Mouse (Mus musculus) adrenal gland, postnatal 36 days (tissue): ENCODE results near the gene Col25a1. TPM values are rescaled to one million over a fixed set of nuclear protein-coding genes. Genes with fewer than 3 reads are reported as not detected.

Experiments used
- DNase-seq, 2 experiments: peaks; one replicate each; pipeline ENCODE4 v3.0.0; 2021; ENCODE audit warnings: mixed read lengths in 1 of 2
- total RNA-seq, 2 experiments: library from RNA; stranded (reverse); gene quantifications; 2 replicates each; pipeline ENCODE4 v1.2.3; 2021

Col25a1 gene
- total RNA-seq, 2 experiments from 2014 or later, result 2.7 to 9.2 TPM

DNA sequence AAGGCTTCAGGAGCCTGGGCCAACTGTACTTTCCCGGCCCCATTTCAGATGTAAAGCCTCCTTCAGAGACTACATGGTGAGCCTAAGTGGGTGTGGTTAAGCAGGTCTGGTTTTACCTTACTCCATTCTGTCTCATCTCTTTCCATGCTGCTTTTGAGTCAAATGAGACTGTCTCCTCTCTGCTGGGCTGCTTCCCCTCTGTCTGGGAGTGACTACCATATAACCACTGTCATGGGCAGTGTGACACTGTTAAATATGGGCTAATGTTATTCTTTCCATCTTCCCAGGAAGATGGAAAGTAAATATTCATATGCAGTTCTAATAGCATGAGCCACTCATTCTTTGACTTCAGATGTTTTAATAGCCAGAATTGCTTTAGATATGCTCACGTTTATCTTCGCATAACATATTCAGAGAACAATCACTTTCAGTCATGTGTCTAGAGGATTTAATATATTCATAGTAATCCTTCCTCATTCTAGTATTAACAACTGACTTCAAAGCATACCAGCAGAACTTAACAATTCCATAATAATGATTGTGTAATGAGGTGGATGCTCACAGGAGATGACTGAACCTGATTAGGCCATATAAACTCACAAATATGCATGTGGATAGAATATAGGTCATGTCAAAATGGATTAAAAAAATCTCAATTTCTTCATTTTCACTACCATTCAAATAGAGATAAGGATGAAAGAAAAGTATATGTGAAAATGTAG is 243.5 kb downstream of the Col25a1 start:
- DNase-seq, result no peak

DNA sequence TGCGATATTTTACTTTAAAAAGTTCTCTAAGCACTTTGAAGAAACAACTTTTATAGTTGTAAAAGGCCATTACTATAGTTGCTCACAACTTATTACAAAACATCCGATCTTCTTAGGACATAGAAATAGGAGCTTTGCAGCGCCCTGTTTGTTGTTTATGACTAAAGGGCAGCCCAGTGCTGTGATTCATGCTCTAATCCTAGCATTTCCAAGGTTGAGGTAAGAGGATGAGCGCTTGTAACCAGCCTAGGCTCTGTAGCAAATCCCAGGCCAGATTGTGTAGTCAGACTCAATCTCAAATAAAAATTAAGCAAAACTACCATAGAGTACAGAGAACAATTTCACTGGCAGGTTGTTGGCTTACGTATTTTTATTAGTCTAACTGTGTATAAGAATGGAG is 246.5 kb downstream of the Col25a1 start:
- peak; percentile 31 to 36 for DNase-seq

DNA sequence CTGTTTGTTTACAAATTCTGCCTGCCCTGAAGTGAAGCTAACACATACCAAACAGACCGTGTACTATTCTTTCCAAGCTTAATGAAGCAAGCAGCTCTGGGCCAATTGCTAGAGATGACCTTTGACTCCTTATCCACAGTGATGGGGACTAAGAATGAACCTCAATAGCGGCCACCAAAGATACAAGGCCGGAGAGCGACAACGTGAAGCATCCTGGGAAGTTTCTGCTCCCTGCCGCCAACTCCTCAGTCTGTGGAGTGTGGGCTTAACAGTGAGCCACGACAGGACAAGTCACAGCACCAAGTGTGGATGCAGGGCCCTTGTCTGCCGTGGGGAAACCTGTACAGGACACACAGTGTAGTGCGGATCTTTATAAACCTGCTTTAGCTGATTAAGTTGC is 247.3 kb downstream of the Col25a1 start:
- no peak for DNase-seq

DNA sequence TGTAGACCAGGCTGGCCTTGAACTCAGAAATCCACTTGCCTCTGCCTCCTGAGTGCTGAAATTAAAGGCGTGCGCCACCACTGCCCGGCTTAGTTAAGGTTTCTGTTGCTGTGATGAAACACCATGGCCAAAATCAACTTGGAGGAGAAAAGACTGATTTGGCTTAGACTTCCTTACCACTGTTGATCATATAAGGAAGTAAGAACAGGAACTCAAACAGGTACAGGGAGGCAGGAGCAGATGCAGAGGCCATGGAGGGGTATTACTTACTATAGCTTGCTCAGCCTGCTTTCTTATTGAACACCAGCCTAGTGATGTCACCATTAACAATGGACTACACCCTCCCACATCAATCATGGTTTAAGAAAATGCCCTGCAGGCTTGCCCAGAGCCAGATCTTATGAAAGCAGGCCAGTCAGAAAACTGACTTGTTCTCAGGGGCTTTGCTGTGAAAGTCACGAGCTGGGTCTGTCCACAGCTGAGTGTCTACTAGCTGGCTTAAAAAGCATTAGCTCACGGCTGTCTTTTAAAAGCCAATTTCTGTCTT is 249.1 kb downstream of the Col25a1 start:
- DNase-seq, result no peak

DNA sequence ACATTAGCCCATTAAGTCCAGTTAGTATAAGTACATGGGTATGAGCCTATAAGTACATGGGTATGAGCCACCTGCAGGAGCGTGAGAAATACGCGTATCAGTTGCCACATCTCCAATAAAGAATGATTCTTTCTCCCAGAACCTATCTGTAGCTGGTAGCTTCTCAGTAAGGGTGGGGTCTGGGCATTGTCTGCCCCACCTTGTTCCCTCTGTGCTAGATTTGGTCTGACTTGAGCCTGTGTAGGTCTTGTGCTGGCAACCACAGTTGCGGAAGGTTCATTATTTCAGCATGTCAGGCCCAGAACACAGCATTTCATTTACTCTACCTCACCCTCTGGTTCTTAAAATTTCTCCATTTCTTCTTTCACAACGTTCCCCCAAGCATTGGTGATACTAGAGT is 250.4 kb downstream of the Col25a1 start:
- DNase-seq, result no peak

DNA sequence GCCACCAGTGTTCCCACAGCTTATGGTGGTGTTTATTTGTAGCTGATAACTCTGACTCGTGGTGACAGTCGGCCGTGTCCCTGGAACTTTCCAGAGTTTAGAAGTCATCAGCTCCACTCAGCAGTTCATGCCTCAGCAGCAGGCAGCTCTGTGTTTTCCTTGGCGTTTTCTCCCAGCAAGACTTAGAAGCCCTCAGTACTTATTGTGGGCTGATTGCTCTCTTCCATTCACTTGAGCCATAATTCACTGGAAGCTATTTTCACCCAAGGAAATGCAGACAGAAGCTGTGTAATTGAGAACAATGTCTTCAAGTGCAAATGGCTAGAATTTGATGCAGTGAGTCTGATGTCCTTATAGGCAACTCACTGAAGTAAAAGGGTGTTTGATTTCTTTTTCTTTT is 254.6 kb downstream of the Col25a1 start:
- no peak for DNase-seq

DNA sequence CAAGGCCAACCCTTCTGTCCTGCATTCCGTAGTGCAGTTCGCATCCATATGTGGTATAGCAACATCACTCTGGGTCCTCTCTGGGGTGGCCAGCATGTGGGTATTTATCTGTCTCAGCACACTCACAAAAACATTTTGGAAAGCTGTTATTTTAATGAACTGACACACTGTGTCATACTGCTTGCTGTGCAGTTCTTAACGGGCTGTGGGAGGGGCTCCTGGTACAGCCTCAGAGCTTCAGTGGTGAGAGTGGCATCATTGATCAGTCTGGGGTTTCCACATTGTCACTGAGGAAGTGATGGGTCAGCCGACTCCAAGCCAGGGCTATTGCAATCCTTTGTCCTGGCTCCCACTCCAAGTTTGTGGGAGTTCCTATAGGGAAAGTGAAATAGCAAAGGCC is 255.9 kb downstream of the Col25a1 start:
- DNase-seq, result no peak

DNA sequence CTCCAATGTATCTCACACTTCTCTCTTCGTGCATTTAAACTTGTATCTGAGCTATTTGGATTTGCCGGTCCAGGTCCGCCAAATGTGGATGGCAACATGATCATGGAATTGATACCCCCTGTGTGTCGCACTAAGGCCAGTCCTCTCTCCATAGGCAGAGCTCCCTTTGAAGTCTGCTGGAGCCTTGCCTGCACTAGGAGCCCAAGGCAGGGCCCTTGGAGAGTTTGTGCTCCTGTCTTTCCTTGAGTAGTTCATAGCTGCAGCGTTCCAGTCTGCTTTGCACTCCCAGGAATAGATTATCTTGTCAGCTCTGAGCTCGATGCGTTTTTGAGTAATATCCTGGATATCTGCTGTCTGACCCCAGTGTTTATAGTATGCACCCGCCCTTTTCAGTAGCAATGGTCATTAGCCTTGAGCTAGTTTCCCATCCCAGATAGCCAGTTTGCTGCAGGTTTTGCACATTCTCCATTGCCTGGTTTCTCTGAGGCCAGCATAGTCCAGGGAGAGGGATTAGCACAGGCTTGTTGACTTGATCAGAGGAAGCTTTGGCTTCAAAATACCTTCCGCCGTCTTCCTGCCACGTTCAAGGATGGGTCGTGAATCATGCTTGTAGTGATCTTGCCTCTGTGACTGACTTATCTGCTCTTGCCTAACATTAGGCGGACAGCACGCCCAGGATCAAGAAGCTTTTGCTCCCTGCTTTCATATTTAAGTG is 258.1 kb downstream of the Col25a1 start:
- DNase-seq, result peak; percentile 60 to 68

DNA sequence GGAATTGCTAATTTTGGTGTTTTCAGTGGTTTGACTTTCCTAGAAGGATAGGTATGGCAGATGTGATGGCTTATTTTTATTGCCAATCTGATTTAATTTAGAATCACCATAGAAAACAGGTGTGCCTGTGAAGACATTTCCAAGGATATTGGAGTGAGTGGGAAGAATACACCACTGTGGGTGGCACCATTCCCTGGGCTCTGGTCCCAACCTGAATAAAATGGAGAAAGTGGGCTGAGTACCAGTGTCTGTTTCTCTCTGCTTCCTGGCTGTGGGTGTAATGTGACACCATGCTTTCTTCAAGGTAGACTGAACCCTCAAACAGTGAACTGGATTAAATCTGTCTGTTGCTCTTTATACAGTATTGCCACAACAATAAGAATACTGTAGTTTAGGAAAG is 265.3 kb downstream of the Col25a1 start:
- no peak for DNase-seq

DNA sequence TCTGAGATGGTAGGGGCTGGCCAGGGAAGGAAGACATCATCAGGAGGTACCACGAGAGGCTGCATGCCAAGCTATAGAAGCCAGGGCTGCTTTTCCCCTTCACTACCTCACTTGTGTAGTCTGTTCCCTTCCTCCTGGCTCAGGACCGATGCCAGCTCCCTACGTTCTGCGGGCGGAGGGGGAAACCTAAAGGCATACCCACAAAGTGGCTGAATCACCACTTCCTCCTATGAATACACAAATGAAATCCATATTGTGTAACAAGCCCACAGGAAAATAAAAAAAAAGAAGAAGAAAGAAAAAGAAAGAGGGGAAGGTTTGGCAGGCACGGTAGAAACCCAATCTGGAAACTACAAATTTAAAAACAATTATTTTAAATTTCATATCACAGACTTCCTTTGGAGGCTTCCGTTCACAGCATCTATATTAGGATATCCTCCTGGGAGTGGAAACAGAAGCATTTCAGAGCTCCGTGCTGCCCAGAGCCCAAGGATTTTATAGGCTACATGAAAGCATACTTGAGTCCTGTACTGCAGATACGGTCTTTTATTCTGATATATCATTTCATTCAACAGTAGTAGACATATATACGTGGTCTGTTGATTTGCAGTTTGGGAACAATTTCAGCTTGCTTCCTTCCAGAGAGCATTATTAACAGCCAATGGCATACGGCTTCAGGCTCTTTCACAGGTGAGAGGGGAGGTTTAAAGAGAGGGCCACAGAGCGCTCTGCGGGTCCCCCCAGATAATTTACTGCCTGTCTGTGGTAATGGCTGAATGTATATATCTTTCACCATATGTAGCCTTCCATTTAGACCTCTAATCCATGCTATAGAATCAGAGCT is 269.6 kb downstream of the Col25a1 start:
- peak in 1 of 2 experiments; percentile 16 for DNase-seq

DNA sequence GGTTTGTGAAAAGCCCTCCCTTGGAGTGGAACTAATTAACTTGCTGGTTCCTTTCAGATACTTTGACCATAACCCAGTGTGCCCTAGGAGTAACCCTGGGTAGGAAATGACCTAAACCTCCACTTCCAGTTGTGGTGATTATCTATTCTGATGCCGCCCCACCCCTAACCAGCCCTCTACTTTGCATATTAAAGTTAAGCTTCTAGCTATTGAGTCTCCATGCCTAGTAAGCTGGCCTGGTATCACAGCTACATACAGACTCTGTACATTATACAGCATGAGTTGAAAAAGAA is 270.2 kb downstream of the Col25a1 start:
- DNase-seq, result no peak

DNA sequence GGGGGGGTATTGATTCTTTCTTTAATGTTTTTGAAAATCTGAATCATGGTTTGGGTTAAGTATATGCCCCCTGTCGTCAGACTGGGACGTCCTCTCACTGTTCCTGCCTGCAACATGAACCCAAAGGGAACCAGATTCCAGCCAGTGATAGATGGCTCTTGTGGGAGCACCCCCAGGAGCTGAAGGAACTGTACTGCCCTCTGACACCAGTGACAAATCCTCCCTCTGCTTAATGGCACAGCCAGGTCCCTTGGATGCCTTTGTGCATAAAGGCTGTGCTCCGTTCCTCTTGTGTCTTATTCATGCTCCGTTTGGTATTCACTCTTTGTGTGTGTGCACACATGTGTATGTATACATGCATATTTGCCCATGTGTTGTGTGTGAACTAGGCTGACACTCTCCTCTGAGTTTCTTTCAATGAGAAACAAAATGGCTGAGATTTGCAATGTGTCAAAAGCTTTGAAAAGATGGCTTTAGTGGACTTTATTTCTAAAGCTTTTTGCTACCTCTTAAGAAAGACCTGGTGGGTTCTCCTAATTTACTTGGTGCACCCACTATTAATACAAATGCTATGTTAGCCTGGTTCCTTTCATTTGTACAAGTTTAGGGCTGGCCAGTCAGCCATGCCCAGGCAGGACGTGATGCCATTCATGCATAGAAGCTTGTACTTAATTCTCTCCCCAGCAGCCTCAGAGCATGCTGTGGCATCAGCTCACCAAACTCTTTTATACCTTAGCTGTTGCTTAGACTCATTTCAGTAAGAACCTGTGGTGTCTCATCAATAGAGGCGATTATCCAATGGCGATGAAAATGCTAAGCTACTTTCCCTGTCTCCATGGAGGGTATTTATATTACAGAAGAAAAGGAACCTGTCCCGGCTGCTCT is 273.5 kb downstream of the Col25a1 start:
- no peak for DNase-seq

DNA sequence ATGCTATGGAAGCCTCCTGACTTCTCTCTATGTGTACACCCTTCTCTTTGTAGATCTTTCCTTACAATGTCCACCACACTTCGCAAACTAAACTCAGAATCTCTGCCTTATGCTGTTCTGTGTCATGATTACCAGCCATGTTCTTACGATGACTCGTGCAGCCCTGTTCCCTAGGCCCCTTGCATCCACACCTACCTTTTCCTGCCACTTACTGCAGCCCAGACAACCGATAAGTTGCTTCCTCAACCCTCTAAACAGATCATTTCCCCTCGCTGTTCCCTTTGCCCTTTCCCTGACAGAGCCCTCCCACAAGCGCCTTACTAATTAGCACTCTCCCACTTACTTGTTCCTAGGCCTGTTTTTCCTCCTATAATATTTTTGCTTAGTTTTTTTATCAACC is 275.9 kb downstream of the Col25a1 start:
- DNase-seq, result no peak

DNA sequence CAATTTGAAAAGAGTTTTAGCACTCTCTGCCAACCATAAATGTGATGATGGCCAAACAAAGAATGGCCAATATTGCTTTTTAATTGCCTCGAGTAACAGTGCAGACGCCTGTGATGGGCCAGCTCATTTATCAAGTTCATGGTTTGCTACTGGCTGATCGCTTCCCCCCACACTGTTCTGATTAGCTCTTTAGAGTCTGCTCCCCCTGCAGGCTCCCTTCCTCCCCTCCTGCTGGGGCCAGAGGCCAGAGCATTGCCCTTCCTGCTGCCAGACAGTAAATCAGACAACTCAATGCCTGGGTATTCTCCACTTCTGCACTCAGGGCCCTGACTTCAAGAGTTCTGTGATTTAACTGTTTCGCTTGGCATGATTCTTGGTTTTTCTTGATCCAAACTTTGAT is 281.9 kb downstream of the Col25a1 start:
- peak; percentile 11 to 21 for DNase-seq

DNA sequence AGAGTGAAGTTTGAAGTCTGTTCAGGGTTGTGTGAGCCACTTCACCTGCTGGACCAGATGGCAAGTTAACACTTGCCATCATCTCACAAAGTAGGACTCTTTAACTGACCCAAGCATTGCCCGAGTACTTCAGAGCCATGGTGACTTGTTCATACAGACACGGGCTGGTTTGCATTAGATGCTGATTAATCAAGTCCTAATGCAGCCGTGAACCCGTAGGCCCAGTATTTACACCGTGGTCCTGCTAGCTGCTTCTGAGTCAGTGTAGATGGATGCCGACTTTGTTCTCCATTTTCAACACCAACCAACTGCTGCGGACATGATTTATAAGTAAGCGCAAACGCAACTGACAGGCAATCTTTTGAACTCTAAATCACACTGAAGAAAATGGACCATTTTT is 287.6 kb downstream of the Col25a1 start:
- DNase-seq, result no peak

DNA sequence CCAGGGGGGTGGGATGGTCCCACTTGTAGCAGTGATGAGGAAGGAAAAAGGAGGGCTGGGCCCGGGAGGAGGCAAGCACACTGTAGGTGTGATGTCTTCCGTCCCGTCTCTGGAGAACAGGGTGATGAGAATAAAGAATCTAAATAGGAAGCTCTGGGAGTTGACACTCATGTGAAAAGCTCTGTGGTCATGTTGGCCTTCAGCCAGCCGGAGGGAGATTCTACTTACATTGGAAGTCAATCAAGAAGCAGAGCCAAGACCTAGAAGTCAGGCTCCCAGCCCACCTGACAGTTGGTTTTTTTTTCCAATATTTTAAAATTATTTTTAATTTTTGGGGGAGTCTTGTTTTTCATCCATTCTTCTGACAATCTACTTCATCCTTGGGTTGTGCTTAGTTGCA is 297.5 kb downstream of the Col25a1 start:
- peak; percentile 12 to 17 for DNase-seq

DNA sequence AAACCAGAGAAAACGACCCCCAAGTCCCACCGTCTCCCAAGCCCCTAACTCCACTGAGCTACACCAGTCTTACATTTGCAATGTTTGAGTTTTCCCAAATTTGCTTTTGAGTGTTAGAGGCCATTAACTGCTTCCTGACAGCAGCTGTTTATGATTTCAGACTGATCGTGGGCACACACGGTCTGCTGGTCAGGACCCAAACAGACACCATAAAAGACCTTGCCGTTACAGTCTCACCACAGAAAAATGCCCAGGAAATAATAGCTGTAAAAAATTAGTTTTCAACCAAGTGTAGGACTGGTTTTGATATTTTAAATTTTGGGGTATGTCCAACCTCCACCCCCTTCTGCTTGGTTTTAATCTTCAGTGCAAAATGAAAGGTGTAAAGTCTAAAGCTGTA is 298.8 kb downstream of the Col25a1 start:
- DNase-seq, result no peak

DNA sequence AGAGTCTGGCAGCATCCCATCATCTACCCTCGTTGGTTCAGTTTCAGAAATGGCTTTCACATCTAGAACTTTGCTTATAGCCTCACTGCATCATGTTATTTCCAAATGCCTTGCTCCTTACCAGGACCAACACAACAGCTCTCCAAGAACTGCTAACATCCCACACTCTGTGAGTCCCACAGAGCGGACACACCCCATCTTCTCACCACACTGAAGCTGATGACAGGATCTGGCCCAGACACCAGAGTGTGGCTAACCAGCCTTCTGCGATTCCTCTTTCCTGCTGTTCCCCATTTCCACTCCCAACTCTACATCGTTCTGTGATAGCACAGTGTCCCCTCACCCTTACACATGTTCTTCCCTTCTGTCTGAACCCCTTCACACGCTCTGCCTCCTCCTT is 301.5 kb downstream of the Col25a1 start:
- DNase-seq, result no peak

DNA sequence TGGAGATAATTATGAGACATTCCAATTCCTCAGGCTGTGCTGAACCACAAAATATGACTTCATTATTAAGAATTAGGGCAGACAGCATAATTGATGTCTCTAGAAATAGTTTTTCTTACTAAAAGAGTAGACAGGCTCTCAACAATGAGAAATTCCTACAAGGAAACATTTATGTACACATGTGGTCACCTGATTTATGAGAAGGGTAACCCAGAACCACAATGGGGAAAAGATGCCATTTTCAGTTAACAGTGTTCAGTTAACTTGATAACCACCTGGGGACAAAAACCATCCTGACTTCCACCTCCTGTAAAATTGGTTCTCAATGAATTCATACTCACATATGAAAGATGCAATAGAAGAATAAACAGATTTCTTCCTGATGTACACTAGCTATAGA is 305.7 kb downstream of the Col25a1 start:
- no peak for DNase-seq

DNA sequence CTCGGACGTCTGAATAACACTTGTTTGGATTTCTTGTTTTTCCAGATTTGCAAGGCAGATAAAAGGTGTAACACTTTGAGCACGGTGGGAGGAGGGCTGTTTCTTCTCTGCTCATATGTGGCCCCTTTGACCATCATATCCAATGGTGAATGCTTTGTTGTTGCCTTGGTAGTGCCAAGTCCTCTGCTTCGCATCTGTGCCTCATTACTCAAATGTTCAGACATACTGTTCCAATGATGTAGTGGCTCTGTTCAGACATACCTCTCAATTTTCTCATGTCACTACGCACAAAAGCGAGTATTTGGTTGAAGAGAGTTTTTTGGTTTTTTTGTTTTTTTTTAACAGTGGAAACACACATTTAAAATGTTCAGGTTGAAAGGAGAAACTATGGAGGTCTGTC is 308.5 kb downstream of the Col25a1 start:
- DNase-seq, result no peak

DNA sequence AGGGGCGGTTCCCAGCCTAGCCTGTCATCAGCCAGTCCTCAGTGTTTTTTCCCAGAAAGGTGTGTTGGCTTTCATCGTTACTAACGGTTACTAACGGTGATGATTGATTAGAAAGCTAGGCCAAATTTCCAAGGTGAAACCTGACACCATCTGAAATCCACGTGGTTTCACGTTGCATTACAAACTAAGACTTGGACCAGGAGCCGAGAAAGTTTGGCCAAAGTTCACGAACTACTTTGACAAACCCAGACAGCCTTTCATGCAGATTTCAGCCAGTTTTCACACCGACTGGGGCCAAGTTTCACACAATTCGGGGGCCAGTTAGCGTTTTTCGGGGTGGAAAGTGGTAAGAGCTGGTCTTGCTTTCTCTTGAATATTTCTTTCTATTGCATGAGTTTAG is 309.4 kb downstream of the Col25a1 start:
- DNase-seq, result peak in 1 of 2 experiments; percentile 3
